Mouse (Mus musculus) stomach, embryonic 16.5 days (tissue): Measurements from ENCODE around the gene Kin. TPM values are rescaled to one million over a fixed set of nuclear protein-coding genes. Genes with fewer than 3 reads are reported as not detected.

Experiments used
- ATAC-seq: fragments of 200-750 bp; cut with Nextera tagmentation; 2 replicates; pipeline ENCODE4 v1.8.0; 2017; ENCODE audit warnings: moderate number of reproducible peaks, moderate TSS enrichment; ENCODE audit not compliant: insufficient read depth, low FRiP score
- H3K27ac ChIP-seq: fragments of 300-500 bp; sonication (generic); 2 replicates; pipeline ENCODE4 v1.5.1; 2014; ENCODE audit warnings: low read length
- H3K27me3 ChIP-seq: fragments of 300-500 bp; sonication (generic); 2 replicates; pipeline ENCODE4 v1.6.1; 2014; ENCODE audit warnings: low read length, control low read depth, mixed read lengths; ENCODE audit not compliant: control insufficient read depth, insufficient read depth
- H3K36me3 ChIP-seq: fragments of 300-500 bp; sonication (generic); 2 replicates; pipeline ENCODE4 v1.6.1; 2014; ENCODE audit warnings: low read length; ENCODE audit not compliant: control insufficient read depth, insufficient read depth
- H3K4me1 ChIP-seq: fragments of 300-500 bp; sonication (generic); 2 replicates; pipeline ENCODE4 v1.6.1; 2014; ENCODE audit warnings: low read length, control low read depth, mixed read lengths; ENCODE audit not compliant: control insufficient read depth, insufficient read depth
- H3K4me2 ChIP-seq: fragments of 300-500 bp; sonication (generic); 2 replicates; pipeline ENCODE4 v1.6.1; 2014; ENCODE audit warnings: low read depth, low read length, mixed read lengths
- H3K4me3 ChIP-seq: fragments of 300-500 bp; sonication (generic); replicated peaks from 2 replicates; pipeline ENCODE4 v1.5.1; 2014; ENCODE audit warnings: mild to moderate bottlenecking, low read length
- H3K9ac ChIP-seq: fragments of 300-500 bp; sonication (generic); 2 replicates; pipeline ENCODE4 v1.6.1; 2014; ENCODE audit warnings: low read length
- H3K9me3 ChIP-seq: fragments of 300-500 bp; sonication (generic); replicated peaks from 2 replicates; pipeline ENCODE4 v1.6.1; 2016; ENCODE audit warnings: low read length, control low read depth; ENCODE audit not compliant: control insufficient read depth
- WGBS: fragments of 180-500 bp; shearing (Covaris S2); extraction: QIAGEN DNeasy Blood & Tissue Kit; methylation state at CpG from one replicate; pipeline ENCODE4 v1.1.7; 2014; 5-methylcytosine and 5-hydroxymethylcytosine counted together
- polyA plus RNA-seq: library from polyadenylated mRNA; unstranded; fragments of >200 nt; fragmentation: Nextera tagmentation; extraction: Ambion mirVana; gene quantifications from 2 replicates; pipeline ENCODE4 v1.2.1, GENCODE M21; 2015

Kin gene
- 25.6 and 27.9 TPM in 2 replicates for polyA plus RNA-seq

GRCm38 (mm10) chr2:10080310-10081010 is at the start of gene Kin, which contains the start of gene Atp5c1:
Kin (plus strand) TSS chr2:10080593.
Atp5c1 (minus strand) TSS chr2:10080510.
- H3K36me3 ChIP-seq: 0 out of 2 replicates have a peak, but pooled peaks cover 3% of the 10 kb centered on the region
- peak within 1 kb of the TSS; percentile 85 for H3K27ac ChIP-seq
- peaks cover 24% of the 10 kb centered on the region for H3K4me1 ChIP-seq
- no peaks in the 10 kb centered on the region for H3K9me3 ChIP-seq
- peak; percentile 98 for ATAC-seq
- peak within 1 kb of the TSS; percentile 100 for H3K9ac ChIP-seq
- under 1% methylated on average over 61 of the region's 61 CpGs for WGBS
- H3K27me3 ChIP-seq: no peaks in the 10 kb centered on the region
- peak within 1 kb of the TSS; percentile 82 for H3K4me2 ChIP-seq
- H3K4me3 ChIP-seq: peak within 1 kb of the TSS; percentile 85

- Histone ChIP-seq H3K4me3 (no peak overlapping the region), H3K27me3 (no peaks in the 10 kb centered on the region), H3K4me2 (no peak overlapping the region), H3K27ac (no peak overlapping the region), H3K36me3 (no peaks in the 10 kb centered on the region), H3K9ac (no peak overlapping the region), H3K4me1 (no peaks in the 10 kb centered on the region), H3K9me3 (no peaks in the 10 kb centered on the region)
- WGBS: 60% methylated on average over 4 of the region's 4 CpGs
- no peak for ATAC-seq
Observed at GRCm38 (mm10) chr2:10033684-10034083, 46.7 kb upstream of the Kin start.

GRCm38 (mm10) chr2:10034976-10035375 is 45.4 kb upstream of the Kin start:
- Histone ChIP-seq H3K4me1 (no peaks in the 10 kb centered on the region), H3K9ac (no peak overlapping the region), H3K27me3 (no peaks in the 10 kb centered on the region), H3K27ac (no peak overlapping the region), H3K36me3 (no peaks in the 10 kb centered on the region), H3K4me2 (no peak overlapping the region), H3K9me3 (no peaks in the 10 kb centered on the region), H3K4me3 (no peak overlapping the region)
- 86% methylated on average over 3 of the region's 3 CpGs for WGBS
- ATAC-seq: no peak

GRCm38 (mm10) chr2:10047758-10048436 is 32.5 kb upstream of the Kin start:
- peak overlapping the region; percentile 75 for H3K4me3 ChIP-seq
- under 1% methylated on average over 47 of the region's 47 CpGs for WGBS
- H3K4me2 ChIP-seq: peak overlapping the region; percentile 80
- 0 out of 2 replicates have a peak overlapping the region, but pooled peaks have one; percentile 14 for H3K27ac ChIP-seq
- no peaks in the 10 kb centered on the region for H3K27me3 ChIP-seq
- no peaks in the 10 kb centered on the region for H3K36me3 ChIP-seq
- peak overlapping the region; percentile 88 for H3K9ac ChIP-seq
- peak; percentile 31; the same call in 1 of the 2 replicates for ATAC-seq
- peaks cover 9% of the 10 kb centered on the region; the same call in 1 of the 2 replicates for H3K4me1 ChIP-seq
- H3K9me3 ChIP-seq: no peaks in the 10 kb centered on the region

GRCm38 (mm10) chr2:10048461-10048860 is 31.9 kb upstream of the Kin start, which contains the start of gene Taf3:
Taf3 (minus strand) TSS chr2:10048596.
- no peaks in the 10 kb centered on the region for H3K9me3 ChIP-seq
- WGBS: under 1% methylated on average over 36 of the region's 36 CpGs
- peak within 1 kb of the TSS; percentile 88 for H3K9ac ChIP-seq
- no peaks in the 10 kb centered on the region for H3K27me3 ChIP-seq
- H3K4me2 ChIP-seq: peak within 1 kb of the TSS; percentile 80
- no peaks in the 10 kb centered on the region for H3K36me3 ChIP-seq
- H3K4me3 ChIP-seq: peak within 1 kb of the TSS; percentile 75
- H3K4me1 ChIP-seq: peaks cover 9% of the 10 kb centered on the region; the same call in 1 of the 2 replicates
- H3K27ac ChIP-seq: 0 out of 2 replicates have a peak within 1 kb of the TSS, but pooled peaks have one; percentile 14
- ATAC-seq: peak; percentile 95

GRCm38 (mm10) chr2:10049456-10049855 is 30.9 kb upstream of the Kin start:
- H3K9me3 ChIP-seq: no peaks in the 10 kb centered on the region
- peak overlapping the region; percentile 75 for H3K4me3 ChIP-seq
- H3K27ac ChIP-seq: no peak overlapping the region
- peaks cover 6% of the 10 kb centered on the region; the same call in 1 of the 2 replicates for H3K36me3 ChIP-seq
- peaks cover 9% of the 10 kb centered on the region; the same call in 1 of the 2 replicates for H3K4me1 ChIP-seq
- ATAC-seq: no peak
- peak overlapping the region; percentile 52 for H3K9ac ChIP-seq
- 12% methylated on average over 10 of the region's 10 CpGs for WGBS
- H3K4me2 ChIP-seq: peak overlapping the region; percentile 80
- H3K27me3 ChIP-seq: no peaks in the 10 kb centered on the region

GRCm38 (mm10) chr2:10050878-10051277 is 29.5 kb upstream of the Kin start:
- ATAC-seq: no peak
- Histone ChIP-seq H3K27me3 (no peaks in the 10 kb centered on the region), H3K4me3 (no peak overlapping the region), H3K4me1 (peaks cover 9% of the 10 kb centered on the region; the same call in 1 of the 2 replicates), H3K9me3 (no peaks in the 10 kb centered on the region), H3K36me3 (peaks cover 16% of the 10 kb centered on the region; the same call in 1 of the 2 replicates), H3K9ac (no peak overlapping the region), H3K27ac (no peak overlapping the region), H3K4me2 (no peak overlapping the region)
- WGBS: 88% methylated on average over 3 of the region's 3 CpGs

- H3K27me3 ChIP-seq: no peaks in the 10 kb centered on the region
- no peak overlapping the region for H3K4me3 ChIP-seq
- no peak overlapping the region for H3K27ac ChIP-seq
- H3K9me3 ChIP-seq: no peaks in the 10 kb centered on the region
- no peak for ATAC-seq
- H3K4me1 ChIP-seq: peaks cover 9% of the 10 kb centered on the region; the same call in 1 of the 2 replicates
- H3K36me3 ChIP-seq: peaks cover 22% of the 10 kb centered on the region; the same call in 1 of the 2 replicates
- no peak overlapping the region for H3K4me2 ChIP-seq
- H3K9ac ChIP-seq: no peak overlapping the region
- WGBS: 94% methylated on average over 1 of the region's 1 CpGs
Observed at GRCm38 (mm10) chr2:10051996-10052395, 28.4 kb upstream of the Kin start.

- no peak overlapping the region for H3K4me2 ChIP-seq
- no peaks in the 10 kb centered on the region for H3K4me1 ChIP-seq
- no peaks in the 10 kb centered on the region for H3K9me3 ChIP-seq
- no peak overlapping the region for H3K9ac ChIP-seq
- peaks cover 36% of the 10 kb centered on the region for H3K36me3 ChIP-seq
- no peak overlapping the region for H3K27ac ChIP-seq
- H3K4me3 ChIP-seq: no peak overlapping the region
- no peaks in the 10 kb centered on the region for H3K27me3 ChIP-seq
- no peak for ATAC-seq
- WGBS: 79% methylated on average over 5 of the region's 5 CpGs
Observed at GRCm38 (mm10) chr2:10058836-10059235, 21.6 kb upstream of the Kin start.
